Mouse (Mus musculus) forebrain, embryonic 11.5 days (tissue): Measurements from ENCODE around the gene Cdh22. TPM values are rescaled to one million over a fixed set of nuclear protein-coding genes. Genes with fewer than 3 reads are reported as not detected.

ENCODE experiments used
- ATAC-seq: fragments of 200-750 bp; cut with Nextera tagmentation; replicated peaks from 2 replicates; pipeline ENCODE4 v1.8.0; 2017; ENCODE audit warnings: moderate TSS enrichment; ENCODE audit not compliant: low FRiP score
- DNase-seq: peaks from one replicate; pipeline ENCODE4 v3.0.0-alpha.2; 2017; ENCODE audit warnings: low spot score
- H3K27ac ChIP-seq: fragments of 300-500 bp; sonication (generic); 2 replicates; pipeline ENCODE4 v1.5.1; 2014; ENCODE audit warnings: low read depth, low read length
- H3K27me3 ChIP-seq: fragments of 300-500 bp; sonication (generic); 2 replicates; pipeline ENCODE4 v1.6.1; 2014; ENCODE audit warnings: mild to moderate bottlenecking, low read length, mixed read lengths; ENCODE audit not compliant: control insufficient read depth, insufficient read depth
- H3K36me3 ChIP-seq: fragments of 300-500 bp; sonication (generic); 2 replicates; pipeline ENCODE4 v1.6.1; 2014; ENCODE audit warnings: mild to moderate bottlenecking, low read length, moderate library complexity, mixed read lengths; ENCODE audit not compliant: control insufficient read depth, insufficient read depth
- H3K4me1 ChIP-seq: fragments of 300-500 bp; sonication (generic); replicated peaks from 2 replicates; pipeline ENCODE4 v1.6.1; 2014; ENCODE audit warnings: low read length, mixed read lengths; ENCODE audit not compliant: control insufficient read depth, insufficient read depth
- H3K4me2 ChIP-seq: fragments of 300-500 bp; sonication (generic); 2 replicates; pipeline ENCODE4 v1.6.1; 2014; ENCODE audit warnings: low read depth, mild to moderate bottlenecking, low read length, moderate library complexity, mixed read lengths; ENCODE audit not compliant: severe bottlenecking
- H3K4me3 ChIP-seq: fragments of 300-500 bp; sonication (generic); 2 replicates; pipeline ENCODE4 v1.5.1; 2014; ENCODE audit warnings: low read depth, low read length
- H3K9ac ChIP-seq: fragments of 300-500 bp; sonication (generic); 2 replicates; pipeline ENCODE4 v1.6.1; 2014; ENCODE audit warnings: low read length
- H3K9me3 ChIP-seq: fragments of 300-500 bp; sonication (generic); 2 replicates; pipeline ENCODE4 v1.6.1; 2016; ENCODE audit warnings: low read length, mixed read lengths; ENCODE audit not compliant: control insufficient read depth
- WGBS: fragments of 180-500 bp; shearing (Covaris S2); extraction: QIAGEN DNeasy Blood & Tissue Kit; methylation state at CpG from one replicate; pipeline ENCODE4 v1.1.7; 2014; 5-methylcytosine and 5-hydroxymethylcytosine counted together
- polyA plus RNA-seq: library from polyadenylated mRNA; unstranded; fragments of >200 nt; fragmentation: Nextera tagmentation; extraction: Ambion mirVana; gene quantifications from 2 replicates; pipeline ENCODE4 v1.2.1, GENCODE M21; 2014

The Cdh22 gene
- polyA plus RNA-seq, 1 experiment from 2014 or later, result 6.2 TPM

DNA sequence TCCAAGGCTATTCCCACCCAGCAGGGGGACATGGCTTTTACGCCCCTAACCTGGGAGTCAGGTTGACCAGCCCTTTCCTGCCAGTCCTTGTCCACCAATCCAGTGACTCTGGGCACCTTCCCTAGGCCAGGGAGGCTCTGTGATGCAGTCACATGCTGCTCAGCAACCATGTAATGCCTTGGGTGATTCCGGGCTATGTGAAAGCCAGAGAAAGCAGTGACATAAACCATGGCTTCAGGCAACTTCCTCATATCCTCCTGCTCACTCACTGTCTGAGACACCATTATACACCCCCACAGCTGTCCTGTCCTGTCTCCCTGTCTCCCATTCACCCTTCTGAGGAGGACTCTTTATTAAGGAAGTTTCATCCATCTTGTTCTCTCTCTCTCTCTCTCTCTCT lies 144.0 kb downstream of the Cdh22 start, which contains the start of gene 1700025C18Rik:
1700025C18Rik (minus strand) TSS at position 101 of the 400 bp plus-strand sequence.
- DNase-seq, result no peak
- no peak within 1 kb of the TSS for H3K4me3 ChIP-seq
- H3K4me1 ChIP-seq, result peaks cover 4% of the 10 kb centered on the region; the same call in 1 of the 2 replicates
- no peaks in the 10 kb centered on the region for H3K9me3 ChIP-seq
- WGBS, result 83% methylated on average over 2 of the region's 2 CpGs
- ATAC-seq, result no peak
- no peaks in the 10 kb centered on the region for H3K27me3 ChIP-seq
- H3K9ac ChIP-seq, result no peak within 1 kb of the TSS
- H3K36me3 ChIP-seq, result no peaks in the 10 kb centered on the region
- H3K4me2 ChIP-seq, result no peak within 1 kb of the TSS
- no peak within 1 kb of the TSS for H3K27ac ChIP-seq

DNA sequence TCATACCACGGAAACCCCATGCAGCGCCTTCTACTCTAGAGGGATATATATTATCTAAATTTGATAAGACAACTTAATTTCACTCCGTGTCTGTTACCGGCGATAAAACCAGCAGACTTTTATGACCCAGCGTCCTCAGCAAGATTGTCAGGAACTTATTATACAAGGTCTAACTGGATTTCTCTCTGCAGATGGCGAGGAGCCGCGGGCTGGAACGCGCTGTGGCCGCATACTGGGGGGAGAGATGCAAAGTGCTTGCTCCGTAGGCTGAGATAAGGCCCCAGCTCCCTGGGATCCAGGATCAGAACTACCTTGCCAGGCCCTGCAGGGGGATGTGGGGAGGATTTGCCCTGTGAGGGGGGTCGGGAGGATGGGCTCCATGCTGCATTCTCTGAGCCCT lies 145.2 kb downstream of the Cdh22 start:
- no peak overlapping the region for H3K27ac ChIP-seq
- DNase-seq (no peak), ATAC-seq (no peak)
- WGBS, result 49% methylated on average over 14 of the region's 14 CpGs
- no peaks in the 10 kb centered on the region for H3K9me3 ChIP-seq
- no peak overlapping the region for H3K4me2 ChIP-seq
- no peaks in the 10 kb centered on the region for H3K36me3 ChIP-seq
- H3K9ac ChIP-seq, result no peak overlapping the region
- no peak overlapping the region for H3K4me3 ChIP-seq
- H3K27me3 ChIP-seq, result no peaks in the 10 kb centered on the region
- peaks cover 4% of the 10 kb centered on the region; the same call in 1 of the 2 replicates for H3K4me1 ChIP-seq

GRCm38 (mm10) chr2:165086634-165087033 lies 148.0 kb downstream of the Cdh22 start:
- ATAC-seq, result no peak

DNA sequence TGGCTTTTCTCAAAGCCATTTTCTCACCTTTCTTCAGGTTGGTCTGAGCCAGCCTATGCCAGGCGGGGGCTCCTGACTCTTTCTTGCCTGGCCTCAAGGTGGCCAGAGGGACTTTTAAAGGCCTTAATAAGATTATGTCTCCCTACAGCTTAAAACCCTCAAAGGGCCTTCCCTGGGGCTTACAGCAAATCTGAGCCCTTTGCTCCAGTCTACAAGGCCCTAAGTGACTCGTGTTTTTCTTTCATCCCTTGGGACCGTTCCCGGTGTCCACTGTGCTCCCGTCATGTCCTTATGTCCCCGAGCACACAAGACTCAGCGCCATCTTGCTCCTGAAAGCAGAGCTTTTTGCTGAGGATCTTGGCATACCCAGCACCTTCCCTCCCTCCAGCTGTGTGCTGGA lies 153.4 kb downstream of the Cdh22 start:
- no peak for ATAC-seq
- Histone ChIP-seq H3K27me3 (peaks cover 29% of the 10 kb centered on the region), H3K9ac (no peak overlapping the region), H3K4me2 (no peak overlapping the region), H3K9me3 (no peaks in the 10 kb centered on the region), H3K27ac (no peak overlapping the region), H3K4me1 (peaks cover 28% of the 10 kb centered on the region), H3K4me3 (no peak overlapping the region), H3K36me3 (no peaks in the 10 kb centered on the region)
- no peak for DNase-seq
- WGBS, result 12% methylated on average over 7 of the region's 7 CpGs

More at GRCm38 (mm10) chr2:165086634-165087033, 148.0 kb downstream of the Cdh22 start:
- no peaks in the 10 kb centered on the region for H3K27me3 ChIP-seq
- no peaks in the 10 kb centered on the region for H3K4me1 ChIP-seq
- no peak overlapping the region for H3K4me3 ChIP-seq
- no peak overlapping the region for H3K9ac ChIP-seq
- no peak for DNase-seq
- H3K27ac ChIP-seq, result no peak overlapping the region
- 80% methylated on average over 4 of the region's 4 CpGs for WGBS
- no peak overlapping the region for H3K4me2 ChIP-seq
- H3K9me3 ChIP-seq, result no peaks in the 10 kb centered on the region
- H3K36me3 ChIP-seq, result no peaks in the 10 kb centered on the region

GRCm38 (mm10) chr2:165080657-165081056 lies 154.0 kb downstream of the Cdh22 start:
- DNase-seq (no peak), ATAC-seq (no peak)
- Histone ChIP-seq H3K4me3 (no peak overlapping the region), H3K36me3 (no peaks in the 10 kb centered on the region), H3K4me1 (peaks cover 34% of the 10 kb centered on the region), H3K27me3 (peaks cover 35% of the 10 kb centered on the region), H3K9ac (no peak overlapping the region), H3K27ac (no peak overlapping the region), H3K4me2 (no peak overlapping the region), H3K9me3 (no peaks in the 10 kb centered on the region)
- WGBS, result 23% methylated on average over 9 of the region's 9 CpGs

DNA sequence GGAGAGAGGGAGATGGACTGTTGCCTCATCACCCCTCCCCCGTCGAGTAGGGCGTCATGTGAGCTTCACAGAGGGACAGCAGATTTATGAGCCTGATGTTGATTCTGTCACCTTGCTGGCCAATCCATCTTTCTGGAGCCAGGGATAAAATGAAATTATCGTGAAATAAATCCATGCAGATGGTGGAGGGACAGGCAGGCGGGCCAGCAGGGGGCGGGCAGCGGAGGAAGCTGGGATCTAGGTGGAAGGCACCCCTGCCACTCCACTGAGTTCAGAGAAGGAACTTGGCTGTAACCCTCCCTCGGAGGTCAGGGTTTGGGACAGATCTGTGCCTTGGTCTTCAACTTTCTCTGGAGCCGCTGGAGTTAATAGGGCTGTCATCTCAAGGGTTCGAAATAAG lies 156.0 kb downstream of the Cdh22 start:
- Histone ChIP-seq H3K4me1 (peaks cover 34% of the 10 kb centered on the region), H3K4me2 (no peak overlapping the region), H3K27me3 (peaks cover 44% of the 10 kb centered on the region)

GRCm38 (mm10) chr2:165078045-165078444 lies 156.6 kb downstream of the Cdh22 start:
- Histone ChIP-seq H3K27me3 (peaks cover 45% of the 10 kb centered on the region), H3K36me3 (no peaks in the 10 kb centered on the region), H3K9me3 (no peaks in the 10 kb centered on the region), H3K4me1 (peaks cover 34% of the 10 kb centered on the region), H3K4me3 (no peak overlapping the region), H3K4me2 (no peak overlapping the region), H3K27ac (no peak overlapping the region), H3K9ac (no peak overlapping the region)
- ATAC-seq (no peak), DNase-seq (no peak)
- 62% methylated on average over 8 of the region's 8 CpGs for WGBS

More for the DNA sequence above, 156.0 kb downstream of the Cdh22 start:
- H3K4me3 ChIP-seq, result no peak overlapping the region
- H3K9ac ChIP-seq, result no peak overlapping the region
- no peaks in the 10 kb centered on the region for H3K9me3 ChIP-seq
- ATAC-seq (no peak), DNase-seq (peak; percentile 76)
- no peak overlapping the region for H3K27ac ChIP-seq
- H3K36me3 ChIP-seq, result no peaks in the 10 kb centered on the region
- WGBS, result 24% methylated on average over 10 of the region's 10 CpGs

DNA sequence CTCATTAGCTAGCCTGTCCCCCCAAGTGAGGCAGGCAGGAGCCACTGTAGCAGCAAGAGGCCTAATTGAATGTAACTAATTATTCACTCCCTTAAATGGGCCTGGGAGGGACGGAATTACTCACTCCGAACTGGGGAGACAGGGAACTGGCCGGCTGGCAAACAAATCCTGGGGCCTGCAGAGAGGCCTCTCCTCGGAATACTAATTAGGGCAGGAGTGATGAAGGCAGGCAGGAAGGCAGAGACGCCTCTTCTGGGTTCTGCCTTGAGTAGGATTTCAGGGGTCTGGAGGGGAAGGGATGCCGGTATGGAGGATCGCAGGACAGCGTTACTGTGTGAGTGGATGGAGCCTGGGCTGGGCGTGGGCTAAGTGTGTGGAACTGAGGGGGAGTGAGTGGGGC lies 157.6 kb downstream of the Cdh22 start:
- Histone ChIP-seq H3K4me1 (peaks cover 34% of the 10 kb centered on the region), H3K9me3 (no peaks in the 10 kb centered on the region), H3K9ac (peak overlapping the region; percentile 9; the same call in 1 of the 2 replicates), H3K27ac (no peak overlapping the region), H3K27me3 (peaks cover 45% of the 10 kb centered on the region), H3K4me3 (no peak overlapping the region), H3K4me2 (peak overlapping the region; percentile 24), H3K36me3 (no peaks in the 10 kb centered on the region)
- DNase-seq, result peak; percentile 79
- 2% methylated on average over 9 of the region's 9 CpGs for WGBS
- ATAC-seq, result peak; percentile 82

DNA sequence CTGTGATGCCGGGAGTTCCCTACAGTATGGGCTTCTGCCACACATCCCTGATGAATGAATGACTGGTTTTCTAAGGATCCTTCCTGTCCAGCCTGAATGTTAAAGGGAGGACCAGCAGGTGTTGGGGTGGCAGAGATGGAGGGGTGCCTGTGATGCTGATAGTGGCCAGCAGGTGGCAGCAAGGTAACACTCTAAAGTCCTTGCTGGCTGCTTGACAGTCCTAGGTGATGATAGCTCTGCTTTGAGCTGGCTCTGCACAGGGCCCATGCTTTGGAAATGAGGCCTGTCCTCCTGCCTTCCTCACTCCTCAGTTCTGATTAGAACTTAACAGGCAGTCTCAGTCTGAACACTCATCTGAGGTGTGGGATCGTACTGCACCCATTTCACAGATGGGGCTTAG lies 159.7 kb downstream of the Cdh22 start:
- Histone ChIP-seq H3K4me2 (no peak overlapping the region), H3K9ac (no peak overlapping the region), H3K4me1 (peaks cover 35% of the 10 kb centered on the region), H3K27ac (no peak overlapping the region), H3K27me3 (peaks cover 38% of the 10 kb centered on the region), H3K4me3 (no peak overlapping the region), H3K36me3 (no peaks in the 10 kb centered on the region), H3K9me3 (no peaks in the 10 kb centered on the region)
- peak; percentile 92 for DNase-seq
- WGBS, result 39% methylated on average over 2 of the region's 2 CpGs
- ATAC-seq, result peak; percentile 40; the same call in 1 of the 2 replicates
